Mouse (Mus musculus): ENCODE measurements around the gene Zfp13.

DNA sequence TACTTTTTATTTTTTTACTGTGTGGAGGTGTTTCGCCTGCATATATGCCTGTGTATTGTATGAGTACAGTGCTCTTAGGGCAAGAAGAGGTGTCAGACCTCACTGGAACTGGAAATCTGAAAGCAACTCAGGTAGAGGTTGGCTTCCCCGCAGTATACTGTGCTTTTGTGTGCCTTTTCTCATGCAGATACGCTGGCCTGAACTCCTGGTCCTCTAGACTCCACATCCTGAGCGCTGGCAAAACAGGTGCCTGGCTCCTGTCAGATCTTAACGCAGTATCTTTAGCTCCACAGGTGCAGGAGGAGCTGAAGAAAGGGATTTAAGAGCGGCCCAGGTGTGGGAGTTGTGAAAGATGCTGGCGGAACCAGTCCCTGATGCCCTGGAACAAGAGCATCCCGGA lies 5.9 kb upstream of the Zfp13 start:
- TF ChIP-seq CTCF (IDR thresholded peaks at IDR 0.05; ENCODE audit: low read depth) (no peak), EP300 (IDR thresholded peaks at IDR 0.05; ENCODE audit: low read depth) (no peak)
